ENCODE assay signal across 32 mouse cellular contexts in the genomic region with DNA sequence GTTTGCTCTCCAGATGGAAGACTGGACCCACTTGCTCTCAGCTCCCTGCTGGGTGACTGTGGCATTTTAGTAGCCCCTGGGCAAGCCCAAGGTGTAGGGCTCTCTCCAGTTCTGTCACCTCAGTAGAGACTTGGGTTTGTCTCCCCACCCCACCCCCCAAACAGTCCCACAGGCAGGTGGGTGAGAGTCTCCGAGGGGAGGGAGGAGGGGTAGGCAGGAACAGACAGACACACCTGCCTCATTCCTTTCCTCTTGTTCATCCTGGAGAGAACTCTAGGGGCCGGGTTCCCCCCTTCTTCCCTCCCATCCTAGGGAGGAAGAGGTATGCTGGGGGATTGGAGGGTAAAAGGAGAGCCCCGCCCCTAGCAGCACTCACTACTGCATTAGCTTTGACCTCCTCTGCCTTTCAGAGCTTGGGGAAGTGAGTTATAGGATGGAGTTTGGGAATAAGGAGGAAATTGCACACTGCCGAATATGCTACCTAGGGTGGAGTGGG. TPM values are rescaled to one million over a fixed set of nuclear protein-coding genes. Genes with fewer than 3 reads are reported as not detected.
DNase-seq lines count a peak whose midpoint lies in the region; ATAC-seq and TF ChIP-seq lines count a peak whose summit lies in the region.
"Had no signal": no experiment of that assay in that cellular context is flagged by ENCODE, and none has a peak within 500 bp of the region (broad histone marks: within the 10 kb centered on the region; RNA-seq: fewer than 3 reads in every experiment).

No protein-coding gene starts in this region.

- in situ Hi-C loops in CH12.LX (cut with MboI; ENCODE audit: low pct_ligation_motif_present, low pct_unique_long_range_greater_than_20kb, low sequenced_read_pairs), result loop anchor here (5.0 kb wide), 1 partner anchor 33 kb away; the partner anchor contains the start of gene Wnt6

- DNase-seq in CH12.LX (ENCODE audit: extremely low read depth), result no peak
- DNase-seq in cerebellum, adult 11-12 months, result no peak
- DNase-seq in cerebellum, adult 8-10 months, result no peak
- DNase-seq: adrenal gland, adult 2 months; adrenal gland, postnatal 25 days; cerebellum, adult 9-11 months; cerebellum, postnatal 25 days; gastrocnemius, postnatal 25 days; heart, adult 18-20 months; heart, postnatal 10 days; heart, postnatal 36 days; kidney, adult 2 months had no signal

- H3K9ac ChIP-seq in CH12.LX (ENCODE audit: insufficient read depth, low read depth), result no peak overlapping the region
- no peak overlapping the region for H3K9ac ChIP-seq in embryonic facial prominence, embryonic 15.5 days
- no peak overlapping the region for H3K9ac ChIP-seq in stomach, embryonic 16.5 days (ENCODE audit: low read length)
- H3K9ac ChIP-seq: forebrain, embryonic 13.5 days; heart, embryonic 12.5 days; heart, embryonic 15.5 days; hindbrain, embryonic 13.5 days had no signal

- peaks cover 7% of the 10 kb centered on the region; the same call in 1 of the 2 replicates for H3K79me2 ChIP-seq in CH12.LX (replicated peaks; ENCODE audit: control insufficient read depth, extremely low read depth, insufficient read depth, poor library complexity, severe bottlenecking)

- H3K4me3 ChIP-seq in CH12.LX (replicated peaks in 1 of 3; ENCODE audit: low read depth in 2 of 3, low read length in 2 of 3, poor library complexity in 1 of 3) (no peak overlapping the region), E14TG2a.4 (replicated peaks; ENCODE audit: low read length) (peak overlapping the region; percentile 62; the same call in 1 of the 2 replicates)
- no peak overlapping the region for H3K4me3 ChIP-seq in embryonic facial prominence, embryonic 15.5 days (replicated peaks)
- H3K4me3 ChIP-seq in stomach, embryonic 16.5 days (replicated peaks; ENCODE audit: low read length), result no peak overlapping the region
- H3K4me3 ChIP-seq: erythroblast, embryonic 14.5 days had no signal

- 18% methylated on average over 4 of the region's 4 CpGs for WGBS in embryonic facial prominence, embryonic 15.5 days
- 16% methylated on average over 4 of the region's 4 CpGs for WGBS in stomach, embryonic 16.5 days

- peak overlapping the region; percentile 70 for H3K27ac ChIP-seq in CH12.LX (ENCODE audit: insufficient read depth, low read depth)
- peak overlapping the region; percentile 59 for H3K27ac ChIP-seq in embryonic facial prominence, embryonic 15.5 days (replicated peaks)
- H3K27ac ChIP-seq in stomach, embryonic 16.5 days (ENCODE audit: low read length), result peak overlapping the region; percentile 51; the same call in 1 of the 2 replicates
- H3K27ac ChIP-seq: forebrain, embryonic 10.5 days; forebrain, embryonic 13.5 days; heart, embryonic 15.5 days; hindbrain, embryonic 13.5 days had no signal

- ATAC-seq in embryonic facial prominence, embryonic 15.5 days (ENCODE audit: insufficient number of reproducible peaks, low FRiP score, low TSS enrichment, low read depth), result no peak
- ATAC-seq in stomach, embryonic 16.5 days (ENCODE audit: insufficient read depth, low FRiP score), result no peak
- ATAC-seq in frontal cortex, adult (ENCODE audit: low TSS enrichment), result no peak
- ATAC-seq: CD4-positive, CD25-positive, alpha-beta regulatory T cell, adult 4 months; forebrain, embryonic 13.5 days; forebrain, embryonic 16.5 days; hindbrain, embryonic 16.5 days; inflammation-experienced regulatory T-cells, adult 6 months; intestine, postnatal 0 days; Patski had no signal

- 0 out of 2 replicates have a peak overlapping the region, but pooled peaks have one; percentile 17 for H3K4me2 ChIP-seq in CH12.LX (ENCODE audit: insufficient read depth, low read depth, poor library complexity, severe bottlenecking)
- H3K4me2 ChIP-seq in embryonic facial prominence, embryonic 15.5 days (replicated peaks), result no peak overlapping the region
- no peak overlapping the region for H3K4me2 ChIP-seq in stomach, embryonic 16.5 days (ENCODE audit: low read depth, low read length)

- TF ChIP-seq CTCF in CH12.LX (conservative IDR thresholded peaks at IDR 0.05 in 1 of 2, IDR thresholded peaks at IDR 0.05 in 1 of 2; ENCODE audit: low read depth in 2 of 2, low read length in 2 of 2) (no peak), E14TG2a.4 (conservative IDR thresholded peaks at IDR 0.05; ENCODE audit: low read length) (no peak)

- peaks cover 29 to 86% of the 10 kb centered on the region in 2 experiments for H3K4me1 ChIP-seq in CH12.LX (ENCODE audit: control insufficient read depth in 1 of 2, insufficient read depth in 2 of 2)
- peaks cover 70% of the 10 kb centered on the region for H3K4me1 ChIP-seq in E14TG2a.4 (replicated peaks; ENCODE audit: low read depth, low read length)
- H3K4me1 ChIP-seq in embryonic facial prominence, embryonic 15.5 days, result peaks cover 71% of the 10 kb centered on the region
- peaks cover 45% of the 10 kb centered on the region for H3K4me1 ChIP-seq in stomach, embryonic 16.5 days (ENCODE audit: control insufficient read depth, insufficient read depth, low read length)

- dilution Hi-C loops in CH12.LX (cut with MboI; ENCODE audit: extremely low pct_ligation_motif_present, extremely low pct_unique_long_range_greater_than_20kb, low sequenced_read_pairs), result no loop called here

- no peak; the same call in 1 of the 2 replicates for TF ChIP-seq POLR2A in CH12.LX (IDR thresholded peaks at IDR 0.05; ENCODE audit: low read depth, low read length)

- H3K9me3 ChIP-seq in CH12.LX (replicated peaks; ENCODE audit: low read length) (no peaks in the 10 kb centered on the region), E14TG2a.4 (ENCODE audit: low read length) (no peaks in the 10 kb centered on the region)
- no peaks in the 10 kb centered on the region for H3K9me3 ChIP-seq in embryonic facial prominence, embryonic 15.5 days (replicated peaks)
- no peaks in the 10 kb centered on the region for H3K9me3 ChIP-seq in stomach, embryonic 16.5 days (replicated peaks; ENCODE audit: control insufficient read depth, low read length)
- H3K9me3 ChIP-seq: forebrain, embryonic 10.5 days; forebrain, embryonic 13.5 days; G1E; heart, embryonic 12.5 days; heart, embryonic 15.5 days; hindbrain, embryonic 10.5 days; hindbrain, embryonic 13.5 days had no signal

- H3K36me3 ChIP-seq in CH12.LX (replicated peaks in 1 of 2; ENCODE audit: control insufficient read depth in 1 of 2, insufficient read depth in 1 of 2, low read length in 1 of 2), result peaks cover 0 to 43% of the 10 kb centered on the region in 2 experiments
- no peaks in the 10 kb centered on the region for H3K36me3 ChIP-seq in E14TG2a.4 (ENCODE audit: insufficient read depth, low read length)
- H3K36me3 ChIP-seq in embryonic facial prominence, embryonic 15.5 days, result no peaks in the 10 kb centered on the region
- no peaks in the 10 kb centered on the region for H3K36me3 ChIP-seq in stomach, embryonic 16.5 days (ENCODE audit: control insufficient read depth, insufficient read depth, low read length)
- H3K36me3 ChIP-seq: forebrain, embryonic 10.5 days; G1E; heart, embryonic 12.5 days; heart, embryonic 15.5 days; hindbrain, embryonic 10.5 days; hindbrain, embryonic 13.5 days had no signal

- no peaks in the 10 kb centered on the region for H3K27me3 ChIP-seq in CH12.LX (replicated peaks)
- H3K27me3 ChIP-seq in E14TG2a.4 (ENCODE audit: insufficient read depth, low read length), result peaks cover 95% of the 10 kb centered on the region
- peaks cover 77% of the 10 kb centered on the region for H3K27me3 ChIP-seq in embryonic facial prominence, embryonic 15.5 days
- peaks cover 85% of the 10 kb centered on the region for H3K27me3 ChIP-seq in stomach, embryonic 16.5 days (ENCODE audit: control insufficient read depth, insufficient read depth, low read length)

- no peak for TF ChIP-seq RAD21 in CH12.LX (IDR thresholded peaks at IDR 0.05; ENCODE audit: low read depth, low read length)

- 0 out of 2 replicates have a peak, but pooled peaks have one; percentile 21 for TF ChIP-seq EP300 in CH12.LX (IDR thresholded peaks at IDR 0.05; ENCODE audit: low read length)

TF ChIP-seq in CH12.LX, 34 proteins besides CTCF, POLR2A, EP300 and RAD21 (continues in another document):
- TF ChIP-seq PAX5 (IDR thresholded peaks at IDR 0.05; ENCODE audit: low read length), result no peak
- no peak for TF ChIP-seq USF2 (conservative IDR thresholded peaks at IDR 0.05; ENCODE audit: low read depth, low read length)
- TF ChIP-seq ZMIZ1 (IDR thresholded peaks at IDR 0.05; ENCODE audit: low read depth, low read length), result peak; percentile 60
- peak; percentile 58; the same call in 1 of the 2 replicates for TF ChIP-seq TCF12 (IDR thresholded peaks at IDR 0.05; ENCODE audit: low read depth, low read length)
- peak; percentile 67; the same call in 1 of the 2 replicates for TF ChIP-seq CHD2 (IDR thresholded peaks at IDR 0.05; ENCODE audit: low read length)
- TF ChIP-seq RCOR1 (conservative IDR thresholded peaks at IDR 0.05; ENCODE audit: low read depth, low read length), result no peak
- 0 out of 2 replicates have a peak, but pooled peaks have one; percentile 20 for TF ChIP-seq NELFE (IDR thresholded peaks at IDR 0.05; ENCODE audit: low read depth, low read length)
- no peak for TF ChIP-seq MXI1 (IDR thresholded peaks at IDR 0.05; ENCODE audit: low read depth, low read length)

RNA-seq across cellular contexts. Expression of gene Wnt10a, which starts 14.1 kb away (rescaled TPM):
- total RNA-seq in CH12.LX (2012; rRNA removed) (126 and 184 TPM in 2 replicates), CH12.LX (2014; rRNA removed) (142 and 155 TPM in 2 replicates)
- 170 and 187 TPM in 2 replicates for polyA plus RNA-seq in CH12.LX (2012; ENCODE audit: insufficient read length, low read depth)
- polyA plus RNA-seq in embryonic facial prominence, embryonic 15.5 days (2015; fragmentation: Nextera tagmentation; extraction: Ambion mirVana), result 13.3 and 16.3 TPM in 2 replicates
- 2.9 and 3.2 TPM in 2 replicates for polyA plus RNA-seq in stomach, embryonic 16.5 days (2015; fragmentation: Nextera tagmentation; extraction: Ambion mirVana)
- total RNA-seq: common myeloid progenitor, adult 5-6 weeks; gastrocnemius, postnatal 25 days; heart, adult 18-20 months; heart, postnatal 10 days; heart, postnatal 36 days had no signal
- polyA plus RNA-seq: G1E; heart, embryonic 15.5 days; intestine, postnatal 0 days; Patski had no signal

RNA-seq across cellular contexts. Expression of gene Wnt6, which starts 33.7 kb away (rescaled TPM):
- total RNA-seq in CH12.LX (2012; rRNA removed) (3.4 and 3.5 TPM in 2 replicates), CH12.LX (2014; rRNA removed) (0.67 and 0.89 TPM in 2 replicates)
- 1.6 and 1.7 TPM in 2 replicates for polyA plus RNA-seq in CH12.LX (2012; ENCODE audit: insufficient read length, low read depth)
- polyA plus RNA-seq in embryonic facial prominence, embryonic 15.5 days (2015; fragmentation: Nextera tagmentation; extraction: Ambion mirVana), result 37.6 and 40.1 TPM in 2 replicates
- polyA plus RNA-seq in stomach, embryonic 16.5 days (2015; fragmentation: Nextera tagmentation; extraction: Ambion mirVana), result 2.4 and 2.8 TPM in 2 replicates
- total RNA-seq: common myeloid progenitor, adult 5-6 weeks; G1E had no signal
- polyA plus RNA-seq: CD4-positive, CD25-positive, alpha-beta regulatory T cell, adult 4 months; erythroblast, embryonic 14.5 days; G1E; inflammation-experienced regulatory T-cells, adult 6 months; Patski had no signal

RNA-seq across cellular contexts. Expression of gene Cdk5r2, which starts 49.3 kb away (rescaled TPM):
- total RNA-seq in CH12.LX (2012; rRNA removed) (0.04 TPM in 1 of 2 replicates, not detected in the other), CH12.LX (2014; rRNA removed) (not detected in 2 replicates)
- 0.23 and 0.24 TPM in 2 replicates for polyA plus RNA-seq in CH12.LX (2012; ENCODE audit: insufficient read length, low read depth)
- 0.12 and 0.13 TPM in 2 replicates for polyA plus RNA-seq in embryonic facial prominence, embryonic 15.5 days (2015; fragmentation: Nextera tagmentation; extraction: Ambion mirVana)
- 0.06 and 0.20 TPM in 2 replicates for polyA plus RNA-seq in stomach, embryonic 16.5 days (2015; fragmentation: Nextera tagmentation; extraction: Ambion mirVana)
- total RNA-seq: common myeloid progenitor, adult 5-6 weeks; G1E; gastrocnemius, adult 8-10 months; gastrocnemius, postnatal 25 days; heart, adult 18-20 months; heart, postnatal 36 days had no signal
- polyA plus RNA-seq: CD4-positive, CD25-positive, alpha-beta regulatory T cell, adult 4 months; erythroblast, embryonic 14.5 days; G1E; heart, embryonic 12.5 days; heart, embryonic 15.5 days; inflammation-experienced regulatory T-cells, adult 6 months; Patski had no signal

RNA-seq across cellular contexts. Expression of gene Prkag3, which starts 56.4 kb away (rescaled TPM):
- total RNA-seq in CH12.LX (2012; rRNA removed), result 0.08 and 0.13 TPM in 2 replicates
- total RNA-seq in CH12.LX (2014; rRNA removed), result 0.09 TPM in 1 of 2 replicates, not detected in the other
- polyA plus RNA-seq in CH12.LX (2012; ENCODE audit: insufficient read length, low read depth), result 0.12 TPM in 1 of 2 replicates, not detected in the other
- 5.7 and 7.5 TPM in 2 replicates for polyA plus RNA-seq in embryonic facial prominence, embryonic 15.5 days (2015; fragmentation: Nextera tagmentation; extraction: Ambion mirVana)
- polyA plus RNA-seq in stomach, embryonic 16.5 days (2015; fragmentation: Nextera tagmentation; extraction: Ambion mirVana), result 0.31 and 1.8 TPM in 2 replicates
- total RNA-seq: adrenal gland, postnatal 25 days; common myeloid progenitor, adult 5-6 weeks; G1E had no signal
- polyA plus RNA-seq: CD4-positive, CD25-positive, alpha-beta regulatory T cell, adult 4 months; erythroblast, embryonic 14.5 days; forebrain, embryonic 10.5 days; forebrain, embryonic 13.5 days; forebrain, embryonic 16.5 days; G1E; hindbrain, embryonic 10.5 days; inflammation-experienced regulatory T-cells, adult 6 months; Patski had no signal

Comparison
In these comparisons a context has a peak if more than half of its experiments do, and no peak if none do; other contexts are left out.
1. RNA of gene Wnt6, which starts 33.7 kb away (polyA plus RNA-seq): 37.6 to 40.1 TPM in embryonic facial prominence, embryonic 15.5 days; 2.4 to 2.8 TPM in stomach, embryonic 16.5 days and 1.6 to 1.7 TPM in CH12.LX; every median in the first group is over 10 times any median in the second.
2. Peak in every context shown above with its lines, with median percentiles within 50 percentile points of each other: H3K27ac ChIP-seq.